Mouse (Mus musculus): ENCODE results near the gene Aqp9.

GRCm38 (mm10) chr9:71073831-71074230 is 94.7 kb downstream of the Aqp9 start:
- TF ChIP-seq CTCF (IDR thresholded peaks at IDR 0.05; ENCODE audit: low read depth) (peak; percentile 85), EP300 (IDR thresholded peaks at IDR 0.05; ENCODE audit: low read depth) (no peak)
